Mouse (Mus musculus): ENCODE data around the gene Pam16. TPM values are rescaled to one million over a fixed set of nuclear protein-coding genes. Genes with fewer than 3 reads are reported as not detected.

The Pam16 gene
- 10 to 100 TPM; 79.3 to 82.7 TPM for total RNA-seq (2021)
- long read RNA-seq, experiment 1, transcript Pam16-201 (5 exons, 596 nt): major isoform, 27 of 30 reads
- long read RNA-seq, experiment 1, partial matches to known transcripts: 0 of 30 reads
- long read RNA-seq, experiment 1, other reads (novel, unspliced or antisense): 3 of 30 reads
- long read RNA-seq, experiment 2, transcript Pam16-201 (5 exons, 596 nt): major isoform, 26 of 27 reads
- long read RNA-seq, experiment 2, partial matches to known transcripts: 0 of 27 reads
- long read RNA-seq, experiment 2, other reads (novel, unspliced or antisense): 1 of 27 reads

- peak; percentile 93 for DNase-seq
Measured at GRCm38 (mm10) chr16:4624481-4625110, at the start of gene Pam16. Gene Pam16 (minus strand): TSS chr16:4624988.

DNA sequence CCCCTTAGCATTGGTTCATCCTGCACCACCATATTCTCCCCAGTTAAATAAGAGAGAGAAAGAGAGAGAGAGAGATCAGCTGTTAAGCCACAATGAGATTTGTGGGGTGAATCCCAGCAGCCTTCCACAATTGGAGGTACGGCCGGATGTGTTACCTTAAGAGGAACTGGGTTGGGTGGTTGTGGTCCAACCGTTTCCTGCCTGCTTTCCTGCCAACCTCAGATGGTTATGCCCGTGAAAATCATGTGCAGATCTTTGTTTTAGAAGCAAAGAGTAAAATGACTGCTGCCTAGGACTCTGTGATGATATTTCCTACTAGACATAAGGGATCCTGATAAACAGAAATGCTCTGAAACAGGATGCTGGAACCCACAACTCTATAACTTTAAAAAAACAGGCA, 49.3 kb upstream of the Pam16 start:
- no peak for DNase-seq

- no peak for DNase-seq
Measured at GRCm38 (mm10) chr16:4670317-4670716, 45.5 kb upstream of the Pam16 start.

DNA sequence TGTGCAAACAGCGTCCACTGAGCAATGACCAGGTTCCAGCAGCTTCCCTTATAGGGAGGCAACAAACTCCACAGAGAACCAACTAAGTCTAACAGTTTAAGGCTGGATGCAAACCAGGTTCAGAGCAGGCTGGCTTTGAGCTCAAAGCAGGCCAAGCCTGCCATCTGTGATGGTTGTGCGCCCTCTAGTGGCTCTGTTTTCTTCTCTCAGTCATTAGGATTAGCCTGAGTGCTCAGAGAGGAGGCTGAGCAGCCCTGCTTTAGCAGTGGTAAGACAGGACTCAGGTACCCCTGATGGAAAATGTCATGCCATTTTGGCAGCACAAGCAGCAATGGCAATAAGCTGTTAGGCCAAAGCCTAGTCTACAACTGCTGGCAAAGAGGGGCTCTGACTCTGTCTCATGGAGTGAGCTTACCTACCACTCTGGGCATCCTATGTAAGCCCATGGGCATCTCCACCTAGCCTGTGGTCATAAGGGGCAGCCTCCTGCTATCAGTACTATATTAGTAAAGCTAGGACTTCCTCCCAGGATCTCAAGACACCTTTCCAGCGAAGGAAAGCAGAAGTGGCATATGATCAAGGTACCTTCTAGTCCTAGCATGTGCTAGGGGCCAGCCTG, 42.5 kb upstream of the Pam16 start:
- peak; percentile 91 for DNase-seq

DNA sequence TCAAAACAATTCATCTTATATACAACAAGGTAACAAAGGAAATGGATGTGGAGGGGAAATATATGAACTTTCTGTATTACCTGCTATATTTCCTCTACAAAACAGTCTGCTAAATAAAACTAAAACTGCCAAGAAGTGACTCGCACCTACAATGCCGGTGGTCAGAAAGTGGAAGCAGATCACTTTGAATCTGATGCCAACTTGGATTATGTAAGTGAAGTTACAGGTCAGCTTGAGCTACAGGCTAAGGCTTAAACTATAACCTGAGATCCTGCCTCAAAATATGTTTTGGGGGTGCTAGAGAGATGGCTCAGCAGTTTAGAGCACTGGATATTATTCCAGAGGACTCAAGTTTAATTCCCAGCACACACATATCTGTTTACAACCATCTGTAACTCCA, 40.9 kb upstream of the Pam16 start:
- no peak for DNase-seq

DNA sequence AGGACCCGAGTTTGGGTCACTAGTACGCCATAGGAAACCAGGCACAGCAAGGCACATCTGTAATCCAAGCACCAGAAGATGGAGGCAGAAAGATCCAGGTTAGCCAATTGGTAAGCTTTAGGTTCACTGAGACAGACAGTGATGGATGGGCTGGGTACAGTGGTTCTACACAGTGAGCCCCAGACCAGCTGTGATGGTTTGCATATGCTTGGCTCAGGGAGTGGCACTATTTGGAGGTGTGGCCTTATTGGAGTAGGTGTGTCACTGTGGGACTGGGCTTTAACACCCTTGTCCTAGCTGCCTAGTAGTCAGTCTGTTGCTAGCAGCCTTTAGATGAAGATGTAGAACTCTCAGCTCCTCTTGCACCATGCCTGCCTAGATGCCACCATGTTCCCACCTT, 39.0 kb upstream of the Pam16 start:
- DNase-seq: no peak

- DNase-seq: no peak
Measured at GRCm38 (mm10) chr16:4661605-4662004, 36.8 kb upstream of the Pam16 start.

DNA sequence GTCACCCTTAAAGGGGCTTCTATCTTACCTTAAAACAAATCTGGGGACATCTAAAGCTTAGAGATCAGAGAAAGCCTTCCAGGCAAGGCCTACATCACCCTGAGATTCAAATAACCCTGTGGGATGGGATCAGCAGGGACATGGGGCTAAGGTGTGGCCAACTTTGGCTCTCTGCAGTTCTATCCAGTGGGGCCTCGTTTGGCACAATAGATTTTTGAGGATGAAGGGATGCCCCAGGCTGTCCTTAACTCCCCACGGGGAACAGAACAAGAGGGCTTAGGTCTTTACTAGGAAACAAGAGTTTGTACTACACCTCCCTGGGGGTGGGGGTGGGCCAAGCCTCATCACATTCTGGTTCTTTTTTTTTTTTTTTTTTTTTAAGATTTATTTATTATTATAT, 34.5 kb upstream of the Pam16 start:
- no peak for DNase-seq

DNA sequence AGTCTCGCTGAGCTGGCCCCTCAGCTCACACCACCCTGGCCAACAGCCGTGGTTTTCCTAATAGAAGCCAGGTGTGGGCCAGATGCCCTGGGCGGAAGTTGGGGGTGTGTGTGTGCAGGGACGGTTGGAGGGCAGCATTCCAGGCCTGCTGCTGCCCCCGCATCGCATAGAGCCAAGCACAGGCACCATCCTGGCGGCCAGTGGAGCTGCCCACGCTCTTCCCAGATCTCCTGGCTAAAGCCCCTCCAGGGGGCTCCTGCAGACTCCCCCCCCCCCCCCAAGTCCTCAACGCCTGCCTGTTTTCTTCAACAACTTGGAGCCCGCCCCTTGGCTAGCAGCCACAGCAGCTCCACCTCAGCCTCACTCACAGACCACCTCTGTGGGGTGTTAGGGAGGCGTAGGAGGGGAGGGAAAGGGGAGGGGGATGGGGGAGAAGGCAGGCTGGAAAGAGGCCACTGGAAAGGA, 34.0 kb upstream of the Pam16 start:
- peak; percentile 32 for DNase-seq

DNA sequence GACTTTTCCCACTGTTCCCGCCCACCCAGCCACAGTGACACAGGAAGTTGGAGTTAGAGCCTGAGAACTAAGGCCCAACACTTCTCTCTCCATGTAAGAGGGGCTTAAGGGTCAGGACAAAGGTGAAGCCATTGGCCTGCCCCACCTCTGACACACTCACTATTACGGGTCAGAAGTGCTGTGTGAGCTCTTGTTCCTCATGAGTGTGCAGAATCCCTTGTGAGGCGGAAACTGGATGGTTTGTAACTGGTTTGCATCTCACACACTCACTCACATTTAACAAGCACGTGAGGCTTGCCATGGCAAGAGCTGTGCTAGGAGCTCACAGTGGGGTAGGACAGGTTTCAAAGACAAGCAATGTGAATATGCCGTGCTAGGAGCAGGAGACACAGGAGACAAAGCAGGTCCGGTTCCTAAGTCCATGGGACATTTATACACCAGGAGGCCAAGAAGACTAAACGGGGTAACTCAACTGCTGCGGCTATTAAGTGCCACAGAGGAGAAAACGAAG, 31.8 kb upstream of the Pam16 start:
- no peak for DNase-seq

DNA sequence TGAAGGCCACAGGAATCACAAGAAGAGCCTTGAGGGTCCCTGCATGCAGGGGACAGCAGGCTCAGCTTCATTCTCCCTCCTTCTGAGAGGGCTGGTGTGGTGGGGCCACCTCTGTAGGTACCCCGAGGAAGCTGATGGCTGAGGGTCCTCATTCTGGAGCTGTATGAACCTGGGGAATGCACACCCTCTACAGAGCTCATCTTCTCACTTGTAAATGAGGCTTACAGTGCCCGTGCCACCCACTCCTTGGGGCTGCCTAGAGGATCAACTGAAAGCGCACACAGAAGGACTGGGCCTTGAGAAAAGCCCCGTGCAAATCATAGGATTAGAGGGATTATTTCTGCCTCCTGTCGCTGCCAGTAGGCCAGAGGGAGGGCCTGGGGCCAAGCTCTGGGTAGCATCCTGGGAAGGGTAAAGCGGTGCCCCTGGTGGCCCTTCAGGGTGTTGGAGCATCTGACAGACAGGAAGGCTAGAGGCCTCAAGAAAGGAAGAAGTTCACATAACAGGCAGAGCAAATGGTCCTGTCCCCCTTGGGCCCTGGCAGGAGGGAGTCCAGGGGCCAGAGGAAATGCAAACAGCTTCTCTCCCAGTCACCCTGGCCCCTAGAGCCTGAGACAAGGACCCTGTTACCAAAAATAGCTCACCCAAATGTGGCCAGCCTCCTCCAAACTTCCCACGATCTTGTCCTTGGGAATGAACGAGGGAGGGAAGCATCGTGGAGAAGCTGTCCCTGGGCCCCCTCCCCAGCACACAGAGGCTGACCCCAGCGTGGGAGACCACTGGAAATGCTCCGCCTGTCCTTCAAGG, 31.2 kb upstream of the Pam16 start:
- peak; percentile 51 for DNase-seq

DNA sequence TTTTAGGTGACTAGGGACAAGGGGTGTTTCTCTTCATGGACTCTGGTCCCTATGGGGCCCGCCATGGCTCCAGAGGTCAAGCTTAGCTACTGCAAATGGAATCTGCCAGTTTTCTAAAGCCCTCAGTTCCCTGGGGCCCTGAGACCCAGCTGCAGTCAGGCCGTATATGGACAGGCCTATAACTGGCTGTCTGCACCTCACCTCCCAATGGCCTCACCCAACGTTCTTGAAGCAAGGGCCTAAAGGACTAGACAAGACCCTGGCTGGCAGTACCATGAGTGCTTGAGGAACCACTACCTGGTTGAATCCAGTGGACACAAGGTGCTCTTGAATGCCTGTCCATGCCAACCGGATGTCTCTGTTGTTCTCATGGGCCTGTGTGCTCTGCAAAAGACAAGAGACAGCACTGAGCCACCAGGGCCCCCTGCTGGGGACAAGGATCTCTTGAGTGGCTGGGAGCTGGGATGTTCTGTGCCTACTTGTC, 30.5 kb upstream of the Pam16 start:
- no peak for DNase-seq

GRCm38 (mm10) chr16:4654706-4655105, 29.9 kb upstream of the Pam16 start:
- DNase-seq: peak; percentile 51

DNA sequence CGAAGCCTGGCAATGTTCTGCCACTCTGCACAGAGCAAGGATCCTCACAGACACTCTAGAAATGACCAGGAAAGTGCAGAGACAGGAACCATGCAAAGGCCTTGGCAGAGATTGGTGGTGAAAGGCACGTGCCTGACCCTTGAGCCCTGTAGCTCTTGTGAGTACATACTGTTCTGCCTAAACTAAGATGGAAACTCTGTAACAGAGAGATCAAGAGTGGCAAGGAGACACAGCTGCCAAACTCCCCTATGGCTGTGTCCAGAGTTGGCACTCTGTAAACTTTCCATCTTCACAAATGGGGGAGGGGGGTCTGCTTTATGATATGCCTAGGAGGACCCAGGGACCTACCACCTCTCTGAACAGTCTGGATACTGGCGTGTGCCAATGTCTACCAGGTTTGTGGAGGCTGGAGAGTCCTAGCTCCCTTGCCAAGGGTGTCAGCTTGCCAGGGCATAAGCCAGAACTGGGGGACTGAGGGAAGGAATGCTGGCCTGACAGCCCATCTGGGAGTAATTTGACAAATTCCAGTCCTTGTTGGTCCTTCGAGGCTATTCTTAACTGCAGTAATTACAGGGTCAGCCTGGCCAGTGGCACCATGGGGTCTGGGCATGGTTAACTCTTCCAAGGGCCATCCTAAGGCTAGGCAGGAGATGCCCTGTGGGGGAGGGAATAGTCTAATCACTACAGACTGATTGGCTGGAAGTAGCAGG, 28.1 kb upstream of the Pam16 start:
- DNase-seq: no peak

- DNase-seq: no peak
Measured at GRCm38 (mm10) chr16:4651624-4652023, 26.8 kb upstream of the Pam16 start.

- DNase-seq: no peak
Measured at GRCm38 (mm10) chr16:4651081-4651480, 26.3 kb upstream of the Pam16 start.

DNA sequence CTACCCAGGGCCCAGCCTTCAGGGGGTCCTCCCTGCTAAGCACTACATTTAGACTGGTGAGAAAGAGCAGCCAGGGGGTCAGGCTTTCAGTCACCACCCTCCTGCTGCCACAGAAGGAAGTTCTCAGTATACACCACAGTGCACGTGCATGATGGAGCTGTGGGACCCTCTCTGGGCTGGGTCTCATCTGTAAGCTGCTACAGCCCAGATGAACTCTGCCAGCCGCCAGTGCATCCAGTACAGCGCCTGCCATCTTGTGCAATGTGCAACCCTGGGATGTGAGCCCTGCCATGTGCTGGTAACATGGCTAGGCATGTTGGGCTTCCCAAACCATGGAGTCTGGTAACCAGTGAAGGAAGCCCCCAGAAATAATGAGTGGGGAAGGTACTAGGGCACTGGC, 25.4 kb upstream of the Pam16 start:
- DNase-seq: no peak

DNA sequence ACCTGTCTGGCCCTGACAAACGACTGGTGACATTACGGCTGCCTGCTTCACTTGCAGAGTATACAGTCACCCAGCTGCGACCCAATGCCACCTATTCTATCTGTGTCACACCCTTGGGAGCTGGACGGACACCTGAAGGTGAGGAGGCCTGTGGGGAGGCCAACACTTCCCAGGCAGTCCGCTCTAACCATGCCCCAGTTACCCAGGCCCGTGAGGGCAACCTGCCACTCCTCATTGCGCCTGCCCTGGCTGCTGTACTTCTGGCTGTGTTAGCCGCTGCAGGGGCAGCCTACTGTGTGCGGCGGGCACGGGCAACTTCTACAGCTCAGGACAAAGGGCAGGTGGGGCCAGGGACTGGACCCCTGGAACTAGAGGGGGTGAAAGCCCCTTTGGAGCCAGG, 24.9 kb upstream of the Pam16 start:
- DNase-seq: no peak

GRCm38 (mm10) chr16:4649211-4649610, 24.4 kb upstream of the Pam16 start:
- DNase-seq: no peak

DNA sequence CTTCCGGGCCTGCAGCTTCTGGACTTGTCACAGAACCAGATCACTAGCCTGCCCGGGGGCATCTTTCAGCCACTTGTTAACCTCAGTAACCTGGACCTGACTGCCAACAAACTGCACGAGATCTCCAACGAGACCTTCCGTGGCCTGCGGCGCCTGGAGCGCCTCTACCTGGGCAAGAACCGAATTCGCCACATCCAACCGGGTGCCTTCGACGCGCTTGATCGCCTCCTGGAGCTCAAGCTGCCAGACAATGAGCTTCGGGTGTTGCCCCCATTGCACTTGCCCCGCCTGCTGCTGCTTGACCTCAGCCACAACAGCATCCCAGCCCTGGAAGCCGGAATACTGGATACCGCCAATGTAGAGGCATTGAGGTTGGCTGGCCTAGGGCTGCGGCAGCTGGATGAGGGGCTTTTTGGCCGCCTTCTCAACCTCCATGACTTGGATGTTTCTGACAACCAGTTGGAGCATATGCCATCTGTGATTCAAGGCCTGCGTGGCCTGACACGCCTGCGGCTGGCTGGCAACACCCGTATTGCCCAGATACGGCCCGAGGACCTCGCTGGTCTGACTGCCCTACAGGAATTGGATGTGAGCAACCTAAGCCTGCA, 23.7 kb upstream of the Pam16 start:
- no peak for DNase-seq

DNA sequence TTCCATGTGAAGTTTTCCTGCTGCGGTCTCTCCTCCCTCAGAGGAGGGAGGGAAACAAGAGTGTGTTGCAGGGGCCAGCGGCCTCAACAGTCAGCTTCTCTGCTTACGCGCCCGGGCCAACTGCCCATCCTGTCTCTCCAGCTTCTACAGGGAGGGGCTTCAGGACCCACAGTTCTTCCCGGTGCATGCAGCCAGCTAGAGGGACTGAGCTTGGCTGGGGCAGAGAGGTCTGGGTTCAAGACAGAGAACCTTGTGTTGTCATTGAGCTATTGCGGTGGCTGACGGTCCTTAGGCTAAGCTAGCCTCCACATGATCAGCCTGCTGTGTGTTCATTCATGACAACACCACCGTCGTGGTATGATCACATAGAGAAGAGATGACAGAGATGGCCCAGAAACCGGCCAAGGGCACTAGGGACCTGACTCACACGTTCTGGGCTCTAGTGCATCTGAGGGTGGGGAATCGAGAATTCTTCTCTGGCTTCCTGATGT, 22.9 kb upstream of the Pam16 start:
- DNase-seq: peak; percentile 62

All from gastrocnemius, postnatal 10 days (tissue).